Mouse (Mus musculus) E14TG2a.4 (cell line): ENCODE data around the gene Hscb.
"Not testable (repeated sequence)": the region's sequence is repeated elsewhere in the genome, so short reads cannot be mapped to it uniquely, and the experiment has no call there.

ENCODE experiments used
- H3K27me3 ChIP-seq: 2 replicates; pipeline ENCODE4 v1.6.1; 2014; ENCODE audit warnings: low read length, control low read depth; ENCODE audit not compliant: insufficient read depth
- H3K36me3 ChIP-seq: 2 replicates; pipeline ENCODE4 v1.6.1; 2014; ENCODE audit warnings: low read length, control low read depth; ENCODE audit not compliant: insufficient read depth
- H3K4me1 ChIP-seq: replicated peaks from 2 replicates; pipeline ENCODE4 v1.6.1; 2014; ENCODE audit warnings: low read depth, low read length, control low read depth
- H3K4me3 ChIP-seq: replicated peaks from 2 replicates; pipeline ENCODE4 v1.5.1; 2014; ENCODE audit warnings: mild to moderate bottlenecking, low read length
- H3K9me3 ChIP-seq: 2 replicates; pipeline ENCODE4 v1.6.1; 2014; ENCODE audit warnings: low read length, control low read depth
- CTCF ChIP-seq: conservative IDR thresholded peaks from 2 replicates; pipeline ENCODE4 v1.5.1; 2014; ENCODE audit warnings: low read length
- NANOG ChIP-seq: IDR thresholded peaks from 2 replicates; pipeline ENCODE4 v1.6.1; 2014; ENCODE audit warnings: borderline replicate concordance, low read length, mixed read lengths
- POU5F1 ChIP-seq: IDR thresholded peaks from 2 replicates; pipeline ENCODE4 v1.6.1; 2014; ENCODE audit warnings: low read length, borderline replicate concordance

Gene Hscb

GRCm38 (mm10) chr5:110839678-110840365 lies at the start of gene Hscb, which contains the start of gene Chek2:
Gene Hscb, minus strand, starts transcription at chr5:110839777.
Gene Chek2, plus strand, starts transcription at chr5:110839979.
- peaks cover 40% of the 10 kb centered on the region for H3K4me1 ChIP-seq

GRCm38 (mm10) chr5:110888596-110888995 lies 49.0 kb upstream of the Hscb start:
- Histone ChIP-seq H3K27me3 (no peaks in the 10 kb centered on the region), H3K4me1 (peaks cover under 1% of the 10 kb centered on the region; the same call in 1 of the 2 replicates), H3K9me3 (no peaks in the 10 kb centered on the region), H3K4me3 (no peak overlapping the region), H3K36me3 (no peaks in the 10 kb centered on the region)
- TF ChIP-seq CTCF (no peak), POU5F1 (no peak), NANOG (no peak)

More at GRCm38 (mm10) chr5:110839678-110840365, at the start of gene Hscb, which contains the start of gene Chek2:
- TF ChIP-seq NANOG (peak; percentile 87), POU5F1 (no peak)
- Histone ChIP-seq H3K4me3 (peak within 1 kb of the TSS; percentile 90), H3K27me3 (no peaks in the 10 kb centered on the region), H3K9me3 (no peaks in the 10 kb centered on the region), H3K36me3 (peaks cover 28% of the 10 kb centered on the region)

- Histone ChIP-seq H3K27me3 (peaks cover 6% of the 10 kb centered on the region; the same call in 1 of the 2 replicates), H3K9me3 (no peaks in the 10 kb centered on the region), H3K4me3 (peak within 1 kb of the TSS; percentile 90), H3K36me3 (peaks cover 17% of the 10 kb centered on the region), H3K4me1 (peaks cover 44% of the 10 kb centered on the region)
- no peak for TF ChIP-seq POU5F1
- TF ChIP-seq NANOG = no peak
- no peak for TF ChIP-seq CTCF
Measured at GRCm38 (mm10) chr5:110879584-110880374, 40.2 kb upstream of the Hscb start, which contains the start of gene Ttc28. Gene Ttc28, plus strand, starts transcription at chr5:110879803.

GRCm38 (mm10) chr5:110879042-110879441 lies 39.5 kb upstream of the Hscb start:
- peak overlapping the region; percentile 90 for H3K4me3 ChIP-seq
- peaks cover 6% of the 10 kb centered on the region; the same call in 1 of the 2 replicates for H3K27me3 ChIP-seq
- H3K9me3 ChIP-seq = no peaks in the 10 kb centered on the region
- TF ChIP-seq CTCF = no peak
- no peak for TF ChIP-seq POU5F1
- TF ChIP-seq NANOG = no peak
- H3K36me3 ChIP-seq = peaks cover 21% of the 10 kb centered on the region
- peaks cover 44% of the 10 kb centered on the region for H3K4me1 ChIP-seq

- H3K36me3 ChIP-seq = peaks cover 26% of the 10 kb centered on the region
- peaks cover 44% of the 10 kb centered on the region for H3K4me1 ChIP-seq
- H3K9me3 ChIP-seq, H3K27me3 ChIP-seq: not testable (repeated sequence)
- H3K4me3 ChIP-seq = peak overlapping the region; percentile 90; the same call in 1 of the 2 replicates
Measured at GRCm38 (mm10) chr5:110878526-110878925, 38.9 kb upstream of the Hscb start.

GRCm38 (mm10) chr5:110877666-110878505 lies 38.3 kb upstream of the Hscb start:
- no peak overlapping the region for H3K4me3 ChIP-seq
- H3K36me3 ChIP-seq = peaks cover 32% of the 10 kb centered on the region
- no peak for TF ChIP-seq NANOG
- TF ChIP-seq CTCF = no peak
- H3K27me3 ChIP-seq = peaks cover 6% of the 10 kb centered on the region; the same call in 1 of the 2 replicates
- no peaks in the 10 kb centered on the region for H3K9me3 ChIP-seq
- H3K4me1 ChIP-seq = peaks cover 44% of the 10 kb centered on the region

GRCm38 (mm10) chr5:110875286-110875685 lies 35.7 kb upstream of the Hscb start:
- peaks cover 58% of the 10 kb centered on the region for H3K36me3 ChIP-seq
- no peak for TF ChIP-seq POU5F1
- peaks cover 2% of the 10 kb centered on the region; the same call in 1 of the 2 replicates for H3K27me3 ChIP-seq
- H3K4me3 ChIP-seq = no peak overlapping the region
- H3K9me3 ChIP-seq = no peaks in the 10 kb centered on the region
- H3K4me1 ChIP-seq = peaks cover 40% of the 10 kb centered on the region

- H3K27me3 ChIP-seq = no peaks in the 10 kb centered on the region
- H3K4me3 ChIP-seq = no peak overlapping the region
- peaks cover 64% of the 10 kb centered on the region for H3K36me3 ChIP-seq
- no peaks in the 10 kb centered on the region for H3K9me3 ChIP-seq
- TF ChIP-seq NANOG = no peak
- TF ChIP-seq POU5F1 = no peak
- TF ChIP-seq CTCF = no peak
- peaks cover 37% of the 10 kb centered on the region for H3K4me1 ChIP-seq
Measured at GRCm38 (mm10) chr5:110874711-110875110, 35.1 kb upstream of the Hscb start.
